Mouse (Mus musculus) embryonic facial prominence, embryonic 13.5 days (tissue): ENCODE measurements at regions not wholly inside any gene's neighbourhood (a gene's known extent, or its start where the extent isn't known, plus 50 kb on each side); places are given as distances from the start of the nearest gene placed in this dataset.
"Not testable (repeated sequence)": the region's sequence is repeated elsewhere in the genome, so short reads cannot be mapped to it uniquely, and the experiment has no call there.

Source experiments
- ATAC-seq: fragments of 200-750 bp; cut with Nextera tagmentation; 2 replicates; pipeline ENCODE4 v1.8.0; 2017; ENCODE audit warnings: low read depth; ENCODE audit not compliant: insufficient number of reproducible peaks, insufficient read depth, low FRiP score, low TSS enrichment
- H3K27ac ChIP-seq: fragments of 300-500 bp; sonication (generic); 2 replicates; pipeline ENCODE4 v1.5.1; 2015; ENCODE audit warnings: moderate library complexity, mild to moderate bottlenecking, inconsistent platforms
- H3K27me3 ChIP-seq: fragments of 300-500 bp; sonication (generic); 2 replicates; pipeline ENCODE4 v1.6.1; 2015; ENCODE audit warnings: mild to moderate bottlenecking, inconsistent platforms
- H3K36me3 ChIP-seq: fragments of 300-500 bp; sonication (generic); 2 replicates; pipeline ENCODE4 v1.6.1; 2015; ENCODE audit warnings: mild to moderate bottlenecking, inconsistent platforms
- H3K4me1 ChIP-seq: fragments of 300-500 bp; sonication (generic); 2 replicates; pipeline ENCODE4 v1.6.1; 2015; ENCODE audit warnings: inconsistent platforms
- H3K4me2 ChIP-seq: fragments of 300-500 bp; sonication (generic); 2 replicates; pipeline ENCODE4 v1.6.1; 2015; ENCODE audit warnings: moderate library complexity, mild to moderate bottlenecking, inconsistent platforms
- H3K4me3 ChIP-seq: fragments of 300-500 bp; sonication (generic); 2 replicates; pipeline ENCODE4 v1.5.1; 2015; ENCODE audit warnings: mild to moderate bottlenecking, inconsistent platforms
- H3K9ac ChIP-seq: fragments of 300-500 bp; sonication (generic); 2 replicates; pipeline ENCODE4 v1.6.1; 2015; ENCODE audit warnings: mild to moderate bottlenecking, inconsistent platforms
- H3K9me3 ChIP-seq: fragments of 300-500 bp; sonication (generic); 2 replicates; pipeline ENCODE4 v1.6.1; 2016; ENCODE audit warnings: inconsistent platforms
- WGBS: fragments of 180-500 bp; shearing (Covaris S2); methylation state at CpG from one replicate; pipeline ENCODE4 v1.1.7; 2015; ENCODE audit warnings: mixed read lengths; 5-methylcytosine and 5-hydroxymethylcytosine counted together

- H3K9ac ChIP-seq: no peak overlapping the region
- H3K27me3 ChIP-seq: no peaks in the 10 kb centered on the region
- 86% methylated on average over 4 of the region's 4 CpGs for WGBS
- H3K9me3 ChIP-seq: peaks cover 11% of the 10 kb centered on the region
- no peak for ATAC-seq
- no peak overlapping the region for H3K4me2 ChIP-seq
- H3K36me3 ChIP-seq: no peaks in the 10 kb centered on the region
- no peak overlapping the region for H3K4me3 ChIP-seq
- H3K4me1 ChIP-seq: 0 out of 2 replicates have a peak, but pooled peaks cover 3% of the 10 kb centered on the region
- H3K27ac ChIP-seq: no peak overlapping the region
Measured at GRCm38 (mm10) chr12:25509666-25510065, 412.7 kb upstream of the Id2 start.

DNA sequence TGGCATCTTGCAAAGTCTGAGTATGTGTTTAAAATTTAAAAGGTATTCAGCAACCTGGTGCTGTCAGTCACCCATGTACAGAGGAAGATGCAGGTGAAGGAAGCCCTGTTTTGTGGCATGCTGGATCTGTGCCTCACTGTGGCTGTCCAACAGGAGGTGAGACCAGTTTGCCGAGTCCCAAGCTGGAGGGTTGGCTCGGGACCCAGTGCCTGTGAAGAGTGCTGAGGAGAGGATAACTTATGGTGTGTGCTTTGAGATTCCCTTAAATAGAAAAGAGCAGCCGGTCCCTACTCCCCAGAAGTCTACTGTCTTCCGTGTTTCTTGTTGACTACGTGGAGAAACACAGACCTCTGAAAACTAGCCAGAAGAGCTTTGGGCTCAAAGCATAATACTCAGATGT, 396.3 kb upstream of the Id2 start:
- Histone ChIP-seq H3K4me2 (no peak overlapping the region), H3K9me3 (no peaks in the 10 kb centered on the region), H3K9ac (no peak overlapping the region), H3K4me3 (no peak overlapping the region), H3K4me1 (no peaks in the 10 kb centered on the region), H3K36me3 (no peaks in the 10 kb centered on the region), H3K27me3 (no peaks in the 10 kb centered on the region), H3K27ac (no peak overlapping the region)
- ATAC-seq: no peak
- 80% methylated on average over 5 of the region's 5 CpGs for WGBS

DNA sequence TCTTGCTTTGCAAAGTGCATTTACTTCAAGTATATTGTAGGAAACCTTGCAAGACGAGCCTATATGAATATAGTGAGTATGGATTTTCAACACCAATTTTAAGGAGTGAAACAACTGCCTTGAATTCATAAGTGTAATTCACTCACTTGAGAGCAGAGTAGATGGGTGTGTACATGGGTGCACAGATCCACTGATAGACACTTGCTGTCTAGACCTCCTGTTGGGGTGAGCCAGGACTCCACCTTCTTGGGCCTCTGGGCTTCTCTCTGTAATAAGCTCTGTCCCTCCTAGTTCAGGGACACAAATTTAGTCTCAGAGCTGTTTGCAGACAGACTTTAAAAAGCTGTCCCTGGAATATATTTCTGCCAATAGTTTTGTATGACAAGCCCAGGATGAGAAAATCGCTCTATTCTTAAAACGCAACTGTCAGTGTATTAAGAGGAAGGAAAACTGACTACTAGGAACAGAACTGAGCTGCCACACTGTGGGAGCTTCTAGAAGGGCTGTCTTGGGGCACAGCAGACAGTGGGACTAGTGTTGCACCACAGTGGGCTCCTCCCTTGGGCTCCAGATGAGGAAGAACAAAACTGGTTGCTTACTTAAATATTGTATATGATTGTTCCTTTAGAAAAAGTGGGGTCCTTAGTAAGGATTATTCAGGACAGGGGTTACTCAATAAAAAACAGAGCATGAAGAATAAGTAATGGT, 395.7 kb upstream of the Id2 start:
- H3K27ac ChIP-seq: no peak overlapping the region
- H3K27me3 ChIP-seq: no peaks in the 10 kb centered on the region
- H3K9ac ChIP-seq: no peak overlapping the region
- WGBS: 86% methylated on average over 3 of the region's 3 CpGs
- H3K36me3 ChIP-seq: no peaks in the 10 kb centered on the region
- ATAC-seq: no peak
- no peaks in the 10 kb centered on the region for H3K4me1 ChIP-seq
- no peaks in the 10 kb centered on the region for H3K9me3 ChIP-seq
- no peak overlapping the region for H3K4me3 ChIP-seq
- no peak overlapping the region for H3K4me2 ChIP-seq

DNA sequence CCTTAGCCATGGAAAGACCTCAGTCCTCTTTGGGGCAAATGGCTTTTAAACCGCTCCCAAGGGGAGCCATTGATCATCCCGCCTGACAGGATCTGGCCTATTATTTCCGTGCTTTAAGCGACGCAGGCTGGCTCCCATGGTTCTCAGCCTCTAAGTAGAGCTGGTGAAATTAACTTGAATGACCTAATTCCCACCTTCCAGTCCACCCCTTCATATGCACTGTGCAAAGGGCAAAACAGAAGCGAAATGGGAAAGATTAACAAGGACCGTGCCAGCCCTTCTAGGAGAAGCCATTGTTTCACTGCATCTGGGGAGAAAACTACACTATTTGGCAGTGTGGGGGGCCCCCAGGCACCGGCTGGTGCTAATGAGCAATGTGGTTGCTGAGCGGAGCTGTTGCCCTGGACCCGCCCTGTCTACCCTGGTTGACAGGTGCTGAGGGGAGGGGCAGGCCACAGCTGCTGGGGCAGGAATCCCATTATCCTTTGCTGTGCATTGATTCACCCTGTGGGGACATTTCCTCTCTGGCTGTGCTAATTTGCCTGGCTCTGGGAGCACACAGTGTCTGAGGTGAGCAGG, 378.3 kb upstream of the Id2 start:
- Histone ChIP-seq H3K9ac (no peak overlapping the region), H3K36me3 (no peaks in the 10 kb centered on the region), H3K4me1 (peaks cover 12% of the 10 kb centered on the region), H3K4me2 (no peak overlapping the region), H3K4me3 (no peak overlapping the region), H3K27me3 (no peaks in the 10 kb centered on the region), H3K27ac (no peak overlapping the region), H3K9me3 (no peaks in the 10 kb centered on the region)
- ATAC-seq: peak; percentile 80
- 13% methylated on average over 10 of the region's 10 CpGs for WGBS

DNA sequence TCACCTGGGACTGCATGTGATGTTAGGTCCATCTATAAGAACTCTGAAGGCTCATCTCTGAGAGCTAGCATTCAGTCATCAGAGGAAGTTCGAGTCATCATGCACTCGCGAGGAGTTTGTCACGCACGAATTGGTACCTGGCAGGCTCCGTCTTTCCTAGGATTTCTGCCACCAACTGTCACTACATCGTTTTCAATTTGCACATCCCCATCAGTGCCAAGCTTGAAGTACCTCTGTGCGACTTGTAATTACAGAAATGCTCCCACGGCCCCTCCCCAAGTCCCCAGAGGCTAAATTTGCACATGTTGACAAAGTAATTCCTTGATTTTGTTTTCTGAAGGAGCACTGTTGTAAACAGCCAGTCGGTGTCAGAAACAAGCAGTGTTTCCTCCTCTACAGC, 372.2 kb upstream of the Id2 start:
- H3K36me3 ChIP-seq: no peaks in the 10 kb centered on the region
- no peak overlapping the region for H3K4me3 ChIP-seq
- WGBS: 76% methylated on average over 10 of the region's 10 CpGs
- H3K9ac ChIP-seq: no peak overlapping the region
- H3K27ac ChIP-seq: no peak overlapping the region
- no peaks in the 10 kb centered on the region for H3K9me3 ChIP-seq
- no peaks in the 10 kb centered on the region for H3K4me1 ChIP-seq
- H3K4me2 ChIP-seq: no peak overlapping the region
- no peak for ATAC-seq
- H3K27me3 ChIP-seq: no peaks in the 10 kb centered on the region

GRCm38 (mm10) chr12:25467789-25468188, 370.8 kb upstream of the Id2 start:
- Histone ChIP-seq H3K9ac (no peak overlapping the region), H3K27ac (no peak overlapping the region), H3K27me3 (no peaks in the 10 kb centered on the region), H3K4me2 (no peak overlapping the region), H3K4me1 (no peaks in the 10 kb centered on the region), H3K4me3 (no peak overlapping the region), H3K9me3 (no peaks in the 10 kb centered on the region), H3K36me3 (no peaks in the 10 kb centered on the region)
- WGBS: 66% methylated on average over 12 of the region's 12 CpGs
- ATAC-seq: no peak; the same call in 1 of the 2 replicates

- H3K27me3 ChIP-seq, H3K4me2 ChIP-seq, H3K9ac ChIP-seq, H3K36me3 ChIP-seq, H3K27ac ChIP-seq, H3K9me3 ChIP-seq, H3K4me1 ChIP-seq, H3K4me3 ChIP-seq, ATAC-seq: not testable (repeated sequence)
- 89% methylated on average over 2 of the region's 2 CpGs for WGBS
Measured at GRCm38 (mm10) chr12:25462690-25463089, 365.8 kb upstream of the Id2 start.

DNA sequence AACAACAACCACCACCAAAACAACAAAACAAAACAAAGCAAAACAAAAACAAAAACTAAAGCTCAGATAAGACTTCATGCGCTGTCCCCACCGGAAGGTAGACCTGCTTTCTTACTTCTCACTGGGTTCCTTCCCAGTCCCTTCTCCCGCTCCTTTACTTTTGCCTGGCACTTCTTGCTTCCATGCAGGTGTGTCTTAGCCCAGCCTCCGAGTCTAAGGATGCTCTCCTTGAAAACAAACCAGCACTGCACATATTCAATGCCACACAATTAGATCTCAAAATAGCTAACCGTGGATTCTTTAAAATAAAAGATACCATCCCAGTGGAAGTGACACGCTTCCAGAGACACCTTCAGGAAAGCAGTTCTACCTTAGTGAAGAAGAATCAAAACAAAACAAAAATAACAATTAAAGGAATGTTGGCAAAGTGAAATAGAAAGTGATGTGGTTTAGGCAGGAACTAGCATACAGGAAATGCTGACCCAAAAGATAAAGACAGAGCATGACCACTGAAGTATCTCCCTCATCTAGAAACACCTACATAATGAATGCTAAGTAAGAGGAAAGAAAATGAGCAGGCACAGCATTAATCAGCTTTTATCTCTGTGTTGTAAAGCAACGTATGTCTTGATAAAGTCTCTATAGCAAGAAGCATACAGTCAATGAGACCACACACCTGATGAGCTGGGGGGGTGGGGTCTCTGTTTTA, 358.5 kb upstream of the Id2 start:
- Histone ChIP-seq H3K4me1 (no peaks in the 10 kb centered on the region), H3K27me3 (no peaks in the 10 kb centered on the region), H3K27ac (no peak overlapping the region), H3K9me3 (no peaks in the 10 kb centered on the region), H3K4me2 (no peak overlapping the region), H3K36me3 (no peaks in the 10 kb centered on the region), H3K4me3 (no peak overlapping the region), H3K9ac (no peak overlapping the region)
- no peak for ATAC-seq
- 90% methylated on average over 7 of the region's 7 CpGs for WGBS

DNA sequence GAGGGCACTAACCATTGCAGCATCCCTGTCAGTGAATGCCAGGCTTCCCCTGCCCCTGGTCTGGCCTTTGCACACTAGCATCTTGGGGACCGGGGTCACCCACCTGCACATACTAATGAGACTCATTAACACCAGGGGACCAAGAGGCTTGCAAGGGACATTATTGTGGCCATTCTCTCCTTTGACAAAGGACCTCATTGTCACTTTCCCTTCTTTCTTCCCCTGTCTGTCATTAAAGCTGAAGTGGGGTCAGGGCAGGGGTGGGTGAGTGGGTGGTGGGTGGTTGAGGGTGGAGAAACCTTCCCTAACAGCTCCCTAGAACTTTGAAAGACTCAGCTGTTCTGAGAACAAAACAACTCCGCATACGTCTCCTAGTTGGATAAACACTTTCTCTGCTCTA, 356.4 kb upstream of the Id2 start:
- Histone ChIP-seq H3K4me1 (no peaks in the 10 kb centered on the region), H3K27ac (no peak overlapping the region), H3K9ac (no peak overlapping the region), H3K4me3 (no peak overlapping the region), H3K36me3 (no peaks in the 10 kb centered on the region), H3K9me3 (no peaks in the 10 kb centered on the region), H3K4me2 (no peak overlapping the region), H3K27me3 (no peaks in the 10 kb centered on the region)
- 54% methylated on average over 3 of the region's 3 CpGs for WGBS
- ATAC-seq: no peak

- Histone ChIP-seq H3K27me3 (no peaks in the 10 kb centered on the region), H3K4me3 (no peak overlapping the region), H3K9ac (no peak overlapping the region), H3K36me3 (no peaks in the 10 kb centered on the region), H3K4me1 (no peaks in the 10 kb centered on the region), H3K4me2 (no peak overlapping the region), H3K9me3 (no peaks in the 10 kb centered on the region), H3K27ac (no peak overlapping the region)
- 78% methylated on average over 2 of the region's 2 CpGs for WGBS
- ATAC-seq: no peak
Measured at GRCm38 (mm10) chr12:25451156-25451555, 354.2 kb upstream of the Id2 start.

DNA sequence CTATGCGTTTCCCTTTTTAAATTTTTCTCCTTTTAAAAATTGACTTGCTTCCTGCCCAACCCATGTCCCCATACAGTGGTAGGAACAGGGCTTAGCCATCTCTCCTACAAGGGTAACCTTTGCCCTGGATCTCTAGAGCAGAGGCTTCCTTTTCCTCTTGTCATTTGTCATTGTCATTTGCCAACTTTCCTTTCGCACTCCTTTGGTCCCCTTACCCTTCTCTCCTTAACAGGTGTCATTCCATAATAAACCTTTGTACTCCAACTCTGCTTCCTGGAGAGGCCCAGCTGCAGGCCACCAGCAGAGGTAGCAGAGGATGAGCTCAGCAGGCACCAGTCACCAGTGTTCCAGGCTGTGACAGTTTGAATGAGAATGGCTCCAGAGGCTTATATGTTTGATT, 347.4 kb upstream of the Id2 start:
- Histone ChIP-seq H3K27me3 (no peaks in the 10 kb centered on the region), H3K4me1 (no peaks in the 10 kb centered on the region), H3K4me2 (no peak overlapping the region), H3K4me3 (no peak overlapping the region), H3K27ac (no peak overlapping the region), H3K36me3 (no peaks in the 10 kb centered on the region), H3K9ac (no peak overlapping the region), H3K9me3 (no peaks in the 10 kb centered on the region)
- WGBS: 79% methylated on average over 2 of the region's 2 CpGs
- no peak for ATAC-seq

GRCm38 (mm10) chr12:25439029-25439551, 342.1 kb upstream of the Id2 start:
- Histone ChIP-seq H3K27ac (no peak overlapping the region), H3K4me3 (no peak overlapping the region), H3K27me3 (no peaks in the 10 kb centered on the region), H3K36me3 (no peaks in the 10 kb centered on the region), H3K9ac (no peak overlapping the region), H3K9me3 (no peaks in the 10 kb centered on the region), H3K4me1 (peaks cover 15% of the 10 kb centered on the region), H3K4me2 (no peak overlapping the region)
- 84% methylated on average over 7 of the region's 7 CpGs for WGBS
- no peak for ATAC-seq
